Mouse (Mus musculus): Measurements from ENCODE around the gene Alms1. TPM values are rescaled to one million over a fixed set of nuclear protein-coding genes. Genes with fewer than 3 reads are reported as not detected.
"Not testable (repeated sequence)": the region's sequence is repeated elsewhere in the genome, so short reads cannot be mapped to it uniquely, and the experiment has no call there.

Alms1 gene
- polyA plus RNA-seq, 1 experiment from 2014 or later: 13.5 TPM

DNA sequence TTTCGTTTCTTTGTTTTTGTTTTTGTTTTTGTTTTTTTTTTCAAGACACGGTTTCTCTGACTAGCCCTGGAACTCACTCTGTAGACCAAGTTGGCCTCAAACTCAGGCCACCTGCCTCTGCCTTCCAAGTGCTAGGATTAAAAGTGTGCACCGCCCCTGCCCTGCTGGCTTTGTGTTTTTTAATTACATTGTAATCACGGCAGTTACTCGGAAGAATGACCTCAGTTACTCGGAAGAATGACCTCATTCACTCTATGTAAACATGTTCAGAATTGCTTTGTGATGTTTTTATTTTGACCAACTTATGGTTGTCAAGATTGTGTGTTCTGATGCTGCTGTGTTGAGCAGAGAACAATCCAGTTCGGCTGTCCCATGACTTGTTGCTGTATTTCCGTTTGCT lies 45.8 kb downstream of the Alms1 start:
- no peak for DNase-seq (ENCODE audit: low spot score)
- ATAC-seq (replicated peaks; ENCODE audit: low FRiP score): no peak
- no peak overlapping the region for H3K4me2 ChIP-seq (ENCODE audit: low read depth, low read length, severe bottlenecking)
- H3K4me1 ChIP-seq (replicated peaks; ENCODE audit: control insufficient read depth, insufficient read depth, low read length): no peaks in the 10 kb centered on the region; the same call in 1 of the 2 replicates
- no peak overlapping the region for H3K9ac ChIP-seq (ENCODE audit: low read length)
- no peak overlapping the region for H3K4me3 ChIP-seq (ENCODE audit: low read depth, low read length)
- H3K27ac ChIP-seq (ENCODE audit: low read depth, low read length): no peak overlapping the region
- no peaks in the 10 kb centered on the region for H3K27me3 ChIP-seq (ENCODE audit: control insufficient read depth, insufficient read depth, low read length)
- no peaks in the 10 kb centered on the region for H3K9me3 ChIP-seq (ENCODE audit: control insufficient read depth, low read length)
- WGBS: 17% methylated on average over 8 of the region's 8 CpGs
- H3K36me3 ChIP-seq (ENCODE audit: control insufficient read depth, insufficient read depth, low read length): peaks cover 20% of the 10 kb centered on the region

DNA sequence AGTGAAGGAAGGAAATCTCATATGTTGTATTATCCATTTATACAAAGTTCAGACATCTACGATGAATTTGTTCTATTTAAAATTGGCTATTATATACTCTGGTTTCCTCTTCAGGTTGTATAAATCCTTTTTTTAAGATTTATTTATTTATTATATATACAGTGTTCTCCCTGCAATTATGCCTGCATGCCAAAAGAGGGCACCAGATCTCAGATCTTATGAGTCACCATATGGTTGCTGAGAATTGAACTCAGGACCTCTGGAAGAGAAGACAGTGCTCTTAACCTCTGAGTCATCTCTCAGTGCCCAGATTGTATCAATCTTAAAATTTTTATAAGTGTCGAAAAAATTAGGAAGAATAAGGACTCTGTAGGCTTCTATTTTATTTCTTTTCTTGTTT lies 65.9 kb downstream of the Alms1 start:
- Histone ChIP-seq H3K27ac (ENCODE audit: low read depth, low read length) (no peak overlapping the region), H3K27me3 (ENCODE audit: control insufficient read depth, insufficient read depth, low read length) (no peaks in the 10 kb centered on the region), H3K9me3 (ENCODE audit: control insufficient read depth, low read length) (no peaks in the 10 kb centered on the region), H3K36me3 (ENCODE audit: control insufficient read depth, insufficient read depth, low read length) (peaks cover 2% of the 10 kb centered on the region), H3K4me2 (ENCODE audit: low read depth, low read length, severe bottlenecking) (no peak overlapping the region), H3K9ac (ENCODE audit: low read length) (no peak overlapping the region), H3K4me3 (ENCODE audit: low read depth, low read length) (no peak overlapping the region), H3K4me1 (replicated peaks; ENCODE audit: control insufficient read depth, insufficient read depth, low read length) (no peaks in the 10 kb centered on the region)
- WGBS: 96% methylated on average over 2 of the region's 2 CpGs
- ATAC-seq (replicated peaks; ENCODE audit: low FRiP score) (no peak), DNase-seq (ENCODE audit: low spot score) (no peak)

GRCm38 (mm10) chr6:85701943-85702342 lies 114.6 kb downstream of the Alms1 start:
- not testable (repeated sequence) for H3K36me3 ChIP-seq (ENCODE audit: control insufficient read depth, insufficient read depth, low read length); DNase-seq (ENCODE audit: low spot score); H3K27ac ChIP-seq (ENCODE audit: low read depth, low read length); H3K4me1 ChIP-seq (replicated peaks; ENCODE audit: control insufficient read depth, insufficient read depth, low read length); H3K9me3 ChIP-seq (ENCODE audit: control insufficient read depth, low read length); H3K4me2 ChIP-seq (ENCODE audit: low read depth, low read length, severe bottlenecking); ATAC-seq (replicated peaks; ENCODE audit: low FRiP score); H3K27me3 ChIP-seq (ENCODE audit: control insufficient read depth, insufficient read depth, low read length); H3K9ac ChIP-seq (ENCODE audit: low read length); H3K4me3 ChIP-seq (ENCODE audit: low read depth, low read length)
- WGBS: 80% methylated on average over 2 of the region's 4 CpGs

DNA sequence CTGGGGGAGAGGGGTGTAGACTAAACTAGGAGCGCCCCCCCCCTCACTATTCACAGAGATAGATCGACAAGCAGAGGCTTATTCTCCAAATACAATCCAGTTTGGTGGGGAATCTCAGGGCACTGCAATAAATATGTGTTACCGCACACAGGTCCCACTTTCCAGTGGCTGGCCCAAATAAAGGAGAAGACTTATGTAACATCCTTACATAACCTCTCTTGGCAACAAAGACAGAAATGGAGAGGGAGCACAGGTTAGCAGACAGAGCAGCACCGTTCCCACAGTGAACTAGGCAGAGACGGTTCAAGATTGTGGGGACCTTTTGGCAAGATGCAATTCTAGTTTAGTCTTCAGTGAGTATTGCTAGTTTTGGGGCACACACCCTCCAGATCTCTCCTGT lies 121.9 kb downstream of the Alms1 start:
- WGBS: 96% methylated on average over 5 of the region's 5 CpGs
- DNase-seq (ENCODE audit: low spot score); ATAC-seq (replicated peaks; ENCODE audit: low FRiP score); H3K4me2 ChIP-seq (ENCODE audit: low read depth, low read length, severe bottlenecking); H3K9ac ChIP-seq (ENCODE audit: low read length); H3K9me3 ChIP-seq (ENCODE audit: control insufficient read depth, low read length); H3K27me3 ChIP-seq (ENCODE audit: control insufficient read depth, insufficient read depth, low read length); H3K4me3 ChIP-seq (ENCODE audit: low read depth, low read length); H3K36me3 ChIP-seq (ENCODE audit: control insufficient read depth, insufficient read depth, low read length); H3K4me1 ChIP-seq (replicated peaks; ENCODE audit: control insufficient read depth, insufficient read depth, low read length); H3K27ac ChIP-seq (ENCODE audit: low read depth, low read length): not testable (repeated sequence)

GRCm38 (mm10) chr6:85709607-85710006 lies 122.3 kb downstream of the Alms1 start:
- not testable (repeated sequence) for H3K9ac ChIP-seq (ENCODE audit: low read length); H3K27ac ChIP-seq (ENCODE audit: low read depth, low read length); H3K36me3 ChIP-seq (ENCODE audit: control insufficient read depth, insufficient read depth, low read length); ATAC-seq (replicated peaks; ENCODE audit: low FRiP score); H3K4me2 ChIP-seq (ENCODE audit: low read depth, low read length, severe bottlenecking); H3K27me3 ChIP-seq (ENCODE audit: control insufficient read depth, insufficient read depth, low read length); DNase-seq (ENCODE audit: low spot score); H3K4me1 ChIP-seq (replicated peaks; ENCODE audit: control insufficient read depth, insufficient read depth, low read length); H3K4me3 ChIP-seq (ENCODE audit: low read depth, low read length); H3K9me3 ChIP-seq (ENCODE audit: control insufficient read depth, low read length)
- WGBS: no CpG with 5 or more reads among the region's 1 CpGs

DNA sequence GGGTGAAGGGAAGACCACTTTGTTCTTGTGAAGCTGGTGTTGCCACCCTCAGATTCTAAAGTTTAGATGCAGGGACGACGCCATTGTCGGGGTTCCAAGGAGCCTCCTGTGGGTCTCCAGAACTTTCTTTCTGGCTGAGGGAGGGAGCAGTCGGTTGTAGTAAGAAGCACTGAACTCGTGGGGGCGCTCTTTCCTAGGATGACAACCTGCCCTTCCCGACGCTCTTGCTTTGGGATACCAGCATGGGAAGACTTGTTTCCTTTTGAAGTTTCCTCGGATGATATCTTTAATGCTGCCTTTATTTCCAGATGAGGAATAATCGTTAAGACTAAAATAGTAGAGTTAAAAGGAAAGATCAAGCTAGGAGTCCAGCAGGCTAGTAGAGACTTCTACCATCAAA lies 125.8 kb downstream of the Alms1 start, which contains the start of gene Nat8f7:
Nat8f7 (minus strand) TSS at position 101 of the 400 bp plus-strand sequence.
- not testable (repeated sequence) for H3K4me2 ChIP-seq (ENCODE audit: low read depth, low read length, severe bottlenecking); H3K27ac ChIP-seq (ENCODE audit: low read depth, low read length); ATAC-seq (replicated peaks; ENCODE audit: low FRiP score); H3K4me3 ChIP-seq (ENCODE audit: low read depth, low read length); H3K4me1 ChIP-seq (replicated peaks; ENCODE audit: control insufficient read depth, insufficient read depth, low read length); DNase-seq (ENCODE audit: low spot score); H3K9ac ChIP-seq (ENCODE audit: low read length); H3K27me3 ChIP-seq (ENCODE audit: control insufficient read depth, insufficient read depth, low read length); H3K36me3 ChIP-seq (ENCODE audit: control insufficient read depth, insufficient read depth, low read length); H3K9me3 ChIP-seq (ENCODE audit: control insufficient read depth, low read length)
- 76% methylated on average over 9 of the region's 10 CpGs for WGBS

Small RNA genes within 50 kb of the gene (microRNA-seq; reads per million reads assigned to microRNA genes)
- gene Gm27317 (ENCODE audit: insufficient number of aligned reads): not detected

Other genes starting within 250 kb of the Alms1 start
- 4.5 and 5.1 TPM in 2 replicates for gene Rab11fip5, start 212.9 kb upstream of the Alms1 start, polyA plus RNA-seq (2014; fragmentation: Nextera tagmentation; extraction: Ambion mirVana)
- gene Noto, start 163.6 kb upstream of the Alms1 start, polyA plus RNA-seq (2014; fragmentation: Nextera tagmentation; extraction: Ambion mirVana): not detected in 2 replicates
- 49.8 and 52.7 TPM in 2 replicates for gene Smyd5, start 155.5 kb upstream of the Alms1 start, polyA plus RNA-seq (2014; fragmentation: Nextera tagmentation; extraction: Ambion mirVana)
- 647 and 695 TPM in 2 replicates for gene Cct7, start 136.0 kb upstream of the Alms1 start, polyA plus RNA-seq (2014; fragmentation: Nextera tagmentation; extraction: Ambion mirVana)
- gene Pradc1, start 135.6 kb upstream of the Alms1 start, polyA plus RNA-seq (2014; fragmentation: Nextera tagmentation; extraction: Ambion mirVana): 26.3 and 27.5 TPM in 2 replicates
- 0.93 and 1.1 TPM in 2 replicates for gene Fbxo41, start 84.5 kb upstream of the Alms1 start, polyA plus RNA-seq (2014; fragmentation: Nextera tagmentation; extraction: Ambion mirVana)
- gene Egr4, start 73.9 kb upstream of the Alms1 start, polyA plus RNA-seq (2014; fragmentation: Nextera tagmentation; extraction: Ambion mirVana): not detected in 2 replicates
- gene Nat8f7, start 125.7 kb downstream of the Alms1 start, polyA plus RNA-seq (2014; fragmentation: Nextera tagmentation; extraction: Ambion mirVana): not detected in 2 replicates
- gene Nat8f3, start 178.2 kb downstream of the Alms1 start, polyA plus RNA-seq (2014; fragmentation: Nextera tagmentation; extraction: Ambion mirVana): 0.33 and 0.57 TPM in 2 replicates
- not detected in 2 replicates for gene Nat8f6, start 233.4 kb downstream of the Alms1 start, polyA plus RNA-seq (2014; fragmentation: Nextera tagmentation; extraction: Ambion mirVana)
- gene Nat8f5, start 233.4 kb downstream of the Alms1 start, polyA plus RNA-seq (2014; fragmentation: Nextera tagmentation; extraction: Ambion mirVana): not detected in 2 replicates
- gene Nat8, start 244.6 kb downstream of the Alms1 start, polyA plus RNA-seq (2014; fragmentation: Nextera tagmentation; extraction: Ambion mirVana): not detected in 2 replicates